Mouse (Mus musculus) liver, adult 2 months (tissue): ENCODE results near the gene Pfpl.

Experiments used
- CTCF ChIP-seq: fragments of 200-500 bp; IDR thresholded peaks from 2 replicates; pipeline ENCODE4 v1.5.1; 2011; ENCODE audit warnings: low read depth, low read length, control low read depth
- POLR2A ChIP-seq: fragments of 200-500 bp; IDR thresholded peaks from 2 replicates; pipeline ENCODE4 v1.6.1; 2011; ENCODE audit warnings: low read length, control low read depth; ENCODE audit not compliant: insufficient read depth; ENCODE audit errors: extremely low read depth

GRCm38 (mm10) chr19:12420555-12420954, 7.2 kb upstream of the Pfpl start:
- TF ChIP-seq CTCF (no peak), POLR2A (no peak)
